Mouse (Mus musculus) liver, embryonic 14.5 days (tissue): Measurements from ENCODE around the gene Gm32742.

Source experiments
- CTCF ChIP-seq: IDR thresholded peaks from 2 replicates; pipeline ENCODE4 v1.5.1; 2016; ENCODE audit warnings: antibody characterized with exemption, low read depth, control low read depth
- EP300 ChIP-seq: IDR thresholded peaks from 2 replicates; pipeline ENCODE4 v1.6.1; 2016; ENCODE audit warnings: antibody characterized with exemption, low read depth

DNA sequence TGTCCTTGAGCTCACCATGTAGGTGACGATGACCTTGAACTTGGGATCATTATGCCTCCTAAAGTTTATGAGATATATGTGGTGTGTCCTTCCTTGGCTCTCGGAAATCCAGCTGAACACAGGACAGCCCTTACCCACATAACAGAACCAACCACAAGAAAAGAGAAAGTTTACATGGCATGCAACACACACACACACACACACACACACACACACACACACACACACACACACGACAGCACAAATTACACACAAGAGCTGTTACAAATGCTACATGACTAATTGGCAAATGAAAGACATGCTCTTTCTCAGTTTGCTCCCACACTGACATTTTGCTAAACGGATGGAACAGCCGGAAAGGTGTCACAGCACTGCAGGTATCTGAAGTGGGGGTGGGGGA is 20.6 kb upstream of the Gm32742 start:
- no peak for TF ChIP-seq CTCF
- TF ChIP-seq EP300: no peak
